Mouse (Mus musculus): Measurements from ENCODE around the gene Mdm2.

Mdm2 gene

DNA sequence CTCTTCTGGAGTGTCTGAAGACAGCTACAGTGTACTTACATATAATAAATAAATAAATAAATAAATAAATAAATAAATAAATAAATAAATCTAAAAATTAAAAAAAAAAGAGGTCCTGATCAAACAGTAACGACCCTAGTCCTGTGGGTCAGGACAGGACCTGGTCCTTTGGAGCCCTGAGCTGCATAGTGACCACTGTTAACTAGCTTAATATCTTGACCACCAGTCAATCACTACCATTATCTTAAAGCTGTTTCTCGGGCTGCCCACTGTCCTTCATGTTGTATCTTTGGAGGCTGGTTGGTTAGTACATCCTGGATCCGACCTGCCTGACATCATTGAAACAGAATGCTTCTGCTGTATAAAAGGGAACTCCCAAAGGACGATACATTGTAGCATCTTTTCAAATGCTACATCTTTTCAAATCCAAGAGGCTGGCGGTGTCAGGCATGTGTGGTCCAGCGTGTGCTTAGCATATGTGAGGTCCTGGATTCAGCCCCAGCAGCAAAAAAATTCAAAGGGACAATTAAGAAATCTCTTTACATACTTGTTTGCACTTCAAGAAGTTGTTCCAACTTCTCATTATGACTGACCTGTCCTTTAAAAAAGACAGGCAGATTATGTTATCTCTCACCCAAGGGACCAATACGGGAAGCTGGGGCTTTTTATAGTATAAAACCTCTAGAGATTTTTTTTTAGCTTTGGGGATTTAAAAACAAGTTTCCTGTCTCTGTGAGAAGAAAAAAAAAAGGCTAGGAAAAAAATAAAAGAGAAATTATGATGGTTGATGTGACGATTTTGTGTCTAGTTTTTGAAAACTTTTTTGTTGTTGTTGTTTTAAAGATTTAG is 57.4 kb downstream of the Mdm2 start:
- no peak for DNase-seq

DNA sequence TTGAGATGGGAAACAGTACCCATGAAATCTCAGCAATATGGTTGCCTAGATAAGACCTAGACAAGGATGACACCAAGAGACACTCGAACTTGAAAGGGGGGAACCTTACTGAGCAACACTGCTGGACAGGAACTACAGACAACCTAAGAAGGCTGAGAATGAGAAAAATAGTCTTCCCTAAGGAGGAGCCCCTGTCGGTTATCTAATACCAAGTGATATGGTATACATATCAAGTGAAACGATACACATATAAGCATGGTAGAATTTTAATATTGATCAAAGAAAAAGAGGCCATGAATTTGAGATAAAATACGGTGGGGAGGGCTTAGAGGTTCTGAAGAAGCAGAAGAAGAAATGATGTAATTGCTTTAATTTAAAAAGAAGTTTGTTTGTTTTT is 58.2 kb downstream of the Mdm2 start:
- DNase-seq: no peak

DNA sequence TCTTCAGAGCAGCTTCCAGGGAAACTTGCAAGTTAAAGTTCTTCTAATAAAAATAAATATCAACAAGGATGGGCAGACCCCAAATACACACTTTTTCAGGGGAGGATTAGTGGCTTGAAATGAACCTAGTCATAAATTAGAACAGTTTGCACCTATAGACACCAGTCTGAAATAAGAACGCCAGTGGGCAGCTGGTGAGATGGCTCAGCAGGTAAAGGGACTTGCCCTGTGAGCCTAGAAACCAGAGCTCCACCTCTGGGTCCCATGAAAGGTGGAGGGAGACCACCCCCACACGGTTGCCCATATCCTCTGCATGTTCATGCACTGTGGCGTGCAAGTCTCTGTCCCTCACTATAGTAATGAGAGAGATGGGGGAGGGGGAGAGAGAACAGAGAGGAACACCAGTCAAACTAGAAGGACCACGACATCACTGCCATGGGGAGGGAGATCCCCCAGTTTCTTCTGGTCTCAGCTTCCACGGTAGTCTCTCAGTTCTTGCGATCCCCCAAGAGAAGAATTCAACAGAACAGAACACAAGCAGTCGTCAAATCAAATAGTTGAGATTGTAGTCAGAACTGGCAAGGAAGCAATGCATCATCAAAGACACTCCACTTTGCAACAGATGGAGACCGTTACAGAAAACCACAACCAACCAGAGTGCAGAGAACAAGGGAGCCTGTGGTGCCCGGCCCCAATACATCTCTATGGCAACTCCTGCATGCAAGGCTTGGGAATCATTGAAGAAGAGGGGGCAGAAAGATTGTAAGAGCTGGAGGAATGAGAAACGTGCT is 58.8 kb downstream of the Mdm2 start:
- no peak for DNase-seq

DNA sequence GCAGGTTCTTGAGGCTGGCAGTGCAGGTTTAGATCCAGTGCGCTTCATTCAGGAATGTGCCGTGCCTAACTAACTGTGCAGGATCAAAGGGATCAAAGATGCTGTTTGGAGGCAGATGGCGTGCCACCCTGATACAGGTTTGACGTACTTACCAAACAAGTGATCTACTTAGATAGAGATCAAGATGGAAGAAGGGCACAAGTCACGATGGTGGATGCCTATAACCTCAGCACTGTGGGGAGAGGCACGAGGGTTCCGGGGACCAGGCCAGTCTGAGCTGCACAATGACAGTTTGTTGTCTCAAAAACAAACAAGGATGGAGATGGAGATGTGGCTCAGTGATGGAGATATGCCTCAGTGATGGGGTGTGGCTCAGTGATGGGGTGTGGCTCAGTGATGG is 59.8 kb downstream of the Mdm2 start:
- no peak for DNase-seq

DNA sequence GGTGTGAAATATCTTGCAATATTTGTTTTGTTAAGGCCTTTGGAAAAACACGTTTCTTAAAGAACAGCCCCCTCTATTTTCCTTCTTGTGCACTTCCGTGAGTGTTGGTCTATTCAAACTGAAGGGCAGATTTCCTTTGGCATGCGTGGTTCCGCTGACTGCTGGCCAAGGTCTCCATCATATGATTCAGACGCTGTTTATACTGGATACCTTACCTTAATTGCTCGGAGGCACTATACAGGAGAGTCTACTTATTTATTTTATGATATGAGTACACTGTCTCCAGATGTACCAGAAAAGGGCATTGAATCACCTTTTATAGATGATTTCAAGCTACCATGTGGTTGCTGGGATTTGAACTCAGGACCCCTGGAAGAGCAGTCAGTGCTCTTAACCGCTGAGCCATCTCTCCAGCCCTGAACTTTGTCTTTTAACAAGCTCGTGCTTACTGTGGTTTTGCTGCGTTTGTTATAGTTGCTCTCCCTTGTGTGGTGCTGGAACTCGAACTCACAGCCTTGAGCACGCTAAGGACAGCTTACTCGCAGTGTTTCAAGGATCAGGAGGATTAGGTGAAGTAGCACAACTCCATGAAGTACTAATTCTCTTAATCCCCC is 60.4 kb downstream of the Mdm2 start:
- DNase-seq: no peak

DNA sequence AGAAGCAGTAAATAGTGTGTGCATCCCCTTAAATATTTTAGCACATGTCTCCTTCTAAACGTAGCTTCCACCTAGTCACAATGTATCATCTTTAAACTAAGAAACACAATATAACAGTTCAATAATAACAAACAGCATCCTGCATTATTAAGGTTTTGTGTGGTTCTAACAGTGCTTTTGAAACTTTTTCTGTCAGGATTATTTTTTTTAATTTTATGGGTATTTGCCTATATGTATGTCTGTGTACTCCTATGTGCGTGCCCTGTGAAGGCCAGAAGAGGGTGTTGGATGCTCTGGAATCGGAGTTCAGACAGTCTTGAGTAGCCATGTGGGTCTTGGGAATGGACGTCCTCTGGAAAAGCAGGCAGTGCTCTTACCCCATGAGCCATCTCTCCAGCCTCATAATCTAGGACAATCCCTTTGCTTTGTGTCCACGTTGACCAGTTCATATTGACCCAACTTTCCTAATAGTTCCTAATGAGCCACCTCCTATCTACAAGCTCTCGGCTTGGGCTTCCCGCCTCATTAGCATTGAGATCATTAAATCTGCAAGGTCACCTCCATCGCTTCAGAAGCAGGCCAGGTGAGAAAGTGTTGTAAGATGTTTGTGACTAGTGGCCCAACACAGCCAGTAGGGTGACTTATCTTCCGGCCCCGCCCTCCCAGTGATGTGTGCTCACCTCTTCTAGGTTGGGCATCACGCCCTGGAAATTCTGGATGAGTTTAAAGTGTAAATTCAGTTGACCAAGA is 61.1 kb downstream of the Mdm2 start:
- DNase-seq: no peak

DNA sequence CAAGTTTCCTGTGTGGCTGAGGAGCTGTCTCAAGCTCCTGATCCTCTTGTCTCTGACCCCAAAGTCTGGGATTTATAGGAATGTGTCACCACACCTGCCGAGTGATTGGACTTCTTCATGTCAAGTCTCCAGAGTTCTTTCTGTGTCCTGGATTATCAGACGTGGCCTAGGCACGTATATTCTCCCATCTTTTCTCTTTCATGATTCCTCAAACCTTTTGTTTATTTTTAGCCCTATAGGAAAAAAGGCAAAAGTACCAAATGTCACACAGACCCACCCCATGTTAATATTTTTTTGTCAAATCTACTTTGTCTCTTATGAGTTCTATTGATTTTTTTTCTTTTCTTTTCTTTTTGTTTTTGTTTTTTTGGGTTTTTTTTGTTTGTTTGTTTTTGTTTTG is 61.9 kb downstream of the Mdm2 start:
- DNase-seq: no peak

DNA sequence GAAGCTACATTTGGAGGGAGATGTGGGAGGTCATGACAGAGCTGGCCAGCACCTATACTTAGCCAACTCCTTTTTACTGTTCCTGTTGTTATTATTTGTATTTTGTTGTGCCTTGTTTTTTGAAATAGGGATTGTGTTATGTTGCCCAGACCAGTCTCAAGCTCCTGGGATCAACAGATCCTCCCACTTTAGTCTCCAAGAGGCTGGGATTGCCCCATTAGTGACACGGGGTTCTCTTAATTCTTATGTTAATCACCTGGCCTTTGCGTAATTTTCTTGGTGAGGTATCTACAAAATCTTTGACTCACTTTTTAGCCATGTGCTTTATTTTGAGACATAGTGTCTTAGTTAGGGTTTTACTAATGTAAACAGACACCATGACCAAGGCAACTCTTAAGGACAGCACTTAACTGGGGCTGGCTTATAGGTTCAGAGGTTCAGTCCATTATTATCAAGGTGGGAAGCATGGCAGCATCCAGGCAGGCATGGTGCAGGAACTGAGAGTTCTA is 62.5 kb downstream of the Mdm2 start:
- no peak for DNase-seq

DNA sequence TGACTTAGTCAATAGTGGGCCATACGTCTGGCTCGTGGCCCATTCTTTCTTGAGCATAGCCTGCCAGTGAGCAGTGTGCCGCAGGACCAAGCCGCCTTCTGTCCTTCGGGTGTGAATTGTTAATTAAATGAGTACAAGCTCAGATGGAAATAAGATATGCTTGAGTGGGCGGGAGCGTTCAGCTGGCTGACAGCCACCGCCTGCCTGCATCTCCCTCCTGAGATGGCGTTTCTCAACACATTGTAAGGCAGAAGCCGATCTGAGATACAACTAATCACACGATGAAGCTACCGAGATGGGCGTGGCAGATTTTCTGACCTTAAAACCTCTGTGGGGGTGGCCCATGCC is 63.4 kb downstream of the Mdm2 start:
- no peak for DNase-seq

DNA sequence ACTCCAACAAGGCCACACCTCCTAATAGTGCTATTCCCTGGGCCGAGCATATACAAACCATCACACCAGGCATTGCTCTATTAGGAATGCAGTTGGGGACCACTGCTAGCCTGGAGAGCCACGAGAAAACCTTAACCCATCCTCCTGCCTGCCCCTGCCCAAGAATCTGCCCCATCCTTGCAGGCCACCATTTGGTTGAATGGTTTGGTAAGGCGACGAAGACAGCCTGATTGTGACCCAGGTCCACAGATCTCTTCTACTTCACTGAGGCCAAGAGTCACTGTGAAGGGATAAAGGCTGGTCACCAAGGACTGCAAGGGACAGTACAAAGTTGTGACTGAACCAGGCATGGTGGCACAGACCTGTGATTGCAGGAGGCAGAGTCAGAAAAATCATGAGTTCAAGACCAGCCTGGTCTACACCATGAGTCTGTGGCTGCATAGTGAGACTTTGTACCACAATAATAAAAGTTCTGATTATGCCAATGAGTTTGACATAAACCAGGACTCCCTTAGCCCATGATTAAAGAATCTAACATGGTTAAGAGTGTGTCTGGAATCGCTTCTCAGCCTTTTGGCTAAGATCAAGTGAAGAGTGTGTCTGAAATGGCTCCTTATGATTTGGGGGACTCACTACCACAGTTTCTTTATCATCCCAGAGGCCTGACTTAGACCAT is 63.9 kb downstream of the Mdm2 start:
- DNase-seq: no peak

DNA sequence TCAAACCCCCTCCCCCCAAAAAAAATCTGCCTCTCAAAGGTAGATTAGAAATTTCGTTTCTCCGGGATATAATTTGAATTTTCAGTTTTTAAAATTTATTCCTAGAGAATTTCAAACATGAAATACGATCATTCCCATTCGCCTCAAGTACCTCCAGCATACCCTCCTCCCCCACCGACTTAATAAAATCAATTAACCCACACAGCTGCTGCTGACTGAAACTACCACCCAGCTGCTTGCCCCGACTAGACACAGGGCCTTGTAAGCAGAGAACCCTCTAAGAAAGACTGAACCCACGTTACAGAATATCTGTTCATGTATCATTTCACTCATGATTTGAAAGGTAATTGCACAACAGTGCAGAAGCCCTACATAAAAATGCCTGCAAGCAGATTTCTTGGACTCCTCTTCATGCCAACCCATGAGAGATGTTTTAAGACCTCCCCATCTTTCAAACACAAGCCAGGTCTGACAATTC is 65.0 kb downstream of the Mdm2 start:
- no peak for DNase-seq

DNA sequence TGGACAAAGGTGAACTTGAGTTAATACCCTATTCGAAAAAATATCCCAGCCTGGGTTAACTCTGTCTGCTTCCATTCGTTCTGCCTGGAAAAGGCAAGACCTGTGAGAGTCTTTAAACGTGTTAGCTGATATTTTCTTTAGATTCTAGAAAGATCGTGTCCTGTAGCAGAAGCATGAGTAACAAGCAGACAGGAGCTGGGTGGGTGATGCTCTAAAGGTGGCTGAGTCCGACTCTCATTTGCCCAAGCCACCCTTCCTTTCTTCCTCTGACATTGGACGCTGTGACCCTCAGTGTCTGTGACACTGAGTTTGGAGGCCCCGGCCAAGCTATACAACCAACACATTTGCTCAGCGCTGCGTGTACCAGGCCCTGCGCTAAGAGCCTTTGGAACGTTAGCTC is 65.7 kb downstream of the Mdm2 start:
- DNase-seq: no peak

DNA sequence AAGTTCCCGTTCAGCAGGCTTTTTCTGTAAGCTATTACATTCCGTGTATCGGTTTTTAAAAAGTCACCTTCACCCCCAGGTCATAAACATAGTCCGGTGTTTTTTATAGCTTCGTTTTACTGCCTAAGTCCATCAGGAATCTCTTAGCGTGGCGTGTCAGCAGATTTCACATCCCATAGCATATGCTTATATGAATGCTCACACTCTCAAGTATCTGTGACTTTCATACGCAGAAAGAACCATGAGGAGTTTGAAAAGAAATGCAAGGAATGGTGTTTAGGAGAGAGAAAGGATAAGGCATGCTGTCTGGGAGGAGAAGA is 66.2 kb downstream of the Mdm2 start:
- DNase-seq: no peak

DNA sequence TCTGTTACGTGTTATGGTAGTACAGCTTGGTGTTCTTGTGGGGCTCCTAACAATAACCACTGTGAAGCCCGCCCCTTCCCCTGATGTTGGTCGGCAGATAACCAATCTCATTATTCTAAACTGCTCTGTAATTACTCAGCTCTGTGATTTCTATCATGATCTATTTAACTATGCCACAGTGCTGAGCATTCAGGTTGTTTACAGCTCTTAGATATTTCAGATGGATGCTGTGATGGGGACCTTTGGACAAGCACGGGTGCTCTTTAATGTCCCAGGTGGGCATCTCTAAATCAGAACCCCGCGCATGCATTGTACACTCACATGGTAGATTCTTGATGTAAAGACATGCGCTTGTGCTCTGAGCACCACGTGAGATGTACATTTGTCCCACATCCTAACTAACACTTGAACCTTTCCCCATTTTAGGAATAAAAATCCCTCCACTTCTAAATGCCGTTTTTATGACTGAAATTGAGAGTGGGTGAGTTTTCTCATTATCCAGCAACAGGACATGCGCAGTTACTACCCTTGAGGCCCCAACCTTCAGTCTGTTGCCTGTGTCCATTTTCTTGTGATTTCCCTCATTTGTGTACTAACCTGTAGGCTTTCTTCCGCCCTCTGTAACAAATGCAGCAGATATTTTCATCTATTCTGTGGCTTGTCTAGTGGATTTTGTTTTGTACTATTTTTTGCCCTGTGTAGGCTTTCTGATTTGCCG is 66.7 kb downstream of the Mdm2 start:
- DNase-seq: no peak

DNA sequence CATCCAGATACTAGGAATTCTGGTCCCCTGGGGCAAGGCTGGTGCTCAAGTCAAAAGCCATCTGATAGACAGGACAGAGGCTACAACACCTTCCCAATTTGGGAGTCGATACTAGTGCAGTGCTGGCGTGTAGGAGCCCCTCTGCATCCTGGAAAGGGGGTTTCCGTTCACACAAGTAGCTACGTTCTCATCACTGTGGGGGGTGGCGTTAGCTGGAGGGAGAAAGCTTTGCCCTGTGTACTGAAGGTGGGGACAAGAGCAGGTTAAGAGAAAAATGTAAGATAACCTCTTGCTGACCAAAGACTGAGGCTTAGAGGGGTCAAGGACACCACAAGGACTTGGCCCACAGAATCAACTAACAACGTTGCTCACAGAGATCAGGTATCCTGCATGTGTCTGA is 67.3 kb downstream of the Mdm2 start:
- no peak for DNase-seq

DNA sequence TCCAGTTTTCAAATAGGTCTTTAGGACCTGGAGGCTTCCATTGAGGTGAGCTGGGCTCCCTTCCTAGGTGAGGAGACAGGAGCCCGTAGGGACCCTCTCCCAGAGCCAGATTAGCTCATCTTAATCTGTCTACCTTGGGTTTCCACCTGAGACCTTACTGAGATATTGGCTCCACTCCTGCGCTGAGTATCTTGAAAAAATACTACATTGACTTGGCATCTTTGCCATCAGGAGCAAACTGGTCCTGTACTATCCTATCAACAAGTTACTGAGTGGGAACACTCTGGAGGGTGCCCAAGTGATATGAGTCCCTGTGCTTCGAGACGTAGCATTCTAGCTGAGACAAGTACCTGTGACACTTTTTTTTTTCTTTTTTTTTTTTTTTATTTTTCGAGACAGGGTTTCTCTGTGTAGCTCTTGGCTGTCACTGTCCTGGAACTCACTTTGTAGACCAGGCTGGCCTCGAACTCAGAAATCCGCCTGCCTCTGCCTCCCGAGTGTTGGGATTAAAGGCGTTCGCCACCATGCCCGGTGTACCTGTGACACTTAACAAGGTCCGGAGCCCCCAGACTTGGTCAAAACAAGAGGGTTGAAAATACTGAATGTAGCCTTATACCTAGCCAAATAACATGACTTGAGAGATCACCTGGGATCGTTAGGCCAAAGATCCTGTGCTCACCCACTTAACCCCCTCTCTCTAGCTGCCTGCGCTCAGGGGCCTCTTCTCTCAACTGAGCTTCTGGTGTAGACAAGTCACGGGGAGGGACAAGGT is 67.9 kb downstream of the Mdm2 start:
- no peak for DNase-seq

DNA sequence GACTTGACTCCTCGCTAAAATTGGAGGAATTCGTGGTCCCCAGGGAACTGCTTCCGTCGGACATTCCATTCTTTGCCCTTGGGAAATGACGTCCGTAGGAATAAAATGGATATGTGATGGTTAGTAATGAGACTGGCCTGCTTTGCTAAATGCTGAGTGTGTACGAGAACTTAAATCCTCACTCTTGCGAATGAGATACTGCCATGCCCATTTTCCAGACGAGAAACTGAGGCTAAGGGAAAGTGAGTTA is 68.4 kb downstream of the Mdm2 start:
- no peak for DNase-seq

DNA sequence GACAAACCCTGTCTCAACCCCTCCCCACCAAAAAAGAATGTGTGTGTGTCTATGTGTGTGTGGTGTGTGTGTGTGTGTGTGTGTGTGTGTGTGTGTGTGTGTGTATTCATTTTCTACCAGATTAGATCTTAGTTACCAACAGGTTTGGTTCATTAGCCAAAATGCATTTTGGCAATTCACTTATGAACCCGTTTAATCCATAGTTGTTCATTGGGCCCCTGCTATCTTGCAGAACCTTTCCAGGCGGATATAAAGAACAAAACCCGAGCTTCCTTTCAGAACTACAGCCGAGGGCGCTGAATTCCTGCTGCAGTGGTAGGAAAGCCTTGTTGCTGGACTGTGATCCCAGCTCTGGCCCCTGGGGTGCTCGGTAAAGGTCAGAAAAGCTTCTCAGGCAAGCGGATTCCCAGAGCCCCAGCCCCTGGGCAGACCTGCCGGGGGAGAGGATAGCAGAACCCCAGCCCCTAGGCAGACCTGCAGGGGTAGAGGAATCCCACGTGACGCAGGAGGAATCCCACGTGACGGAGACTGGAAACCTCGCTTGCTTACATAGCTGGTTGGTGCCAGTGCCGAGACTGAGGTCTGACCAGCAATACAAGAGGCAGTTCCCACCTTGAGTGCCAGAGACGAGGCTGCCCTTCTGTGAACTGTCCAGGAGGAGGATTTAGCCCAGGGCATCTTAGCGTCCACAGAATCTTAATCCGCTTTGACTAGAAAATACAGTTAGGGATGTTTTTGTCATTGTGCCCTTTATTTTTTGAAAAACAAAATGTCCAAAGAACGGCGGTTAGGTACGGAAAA is 69.0 kb downstream of the Mdm2 start:
- DNase-seq: no peak

DNA sequence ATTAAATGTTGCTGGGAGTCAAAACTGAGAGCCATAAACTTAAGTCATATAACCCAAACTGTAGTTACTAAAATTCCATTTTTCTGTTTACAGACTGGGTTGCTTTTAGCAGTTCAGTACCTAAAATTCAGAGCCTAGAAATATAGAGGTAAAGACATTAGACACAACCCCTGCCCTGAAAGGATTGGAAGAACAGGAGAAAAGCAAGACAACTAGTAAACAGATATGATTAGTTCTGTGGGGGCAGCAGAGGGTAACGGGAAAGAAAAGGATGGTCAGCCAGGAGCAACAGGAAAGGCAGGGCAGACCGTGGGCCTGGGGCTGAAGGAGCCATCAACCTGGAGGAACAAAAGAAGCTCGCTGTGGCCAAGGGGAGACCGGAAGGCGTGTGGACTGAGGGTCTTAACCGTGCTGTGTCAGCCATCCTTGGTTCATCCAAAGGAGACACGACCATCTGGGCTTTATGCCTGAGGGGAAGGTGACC is 69.9 kb downstream of the Mdm2 start:
- no peak for DNase-seq

DNA sequence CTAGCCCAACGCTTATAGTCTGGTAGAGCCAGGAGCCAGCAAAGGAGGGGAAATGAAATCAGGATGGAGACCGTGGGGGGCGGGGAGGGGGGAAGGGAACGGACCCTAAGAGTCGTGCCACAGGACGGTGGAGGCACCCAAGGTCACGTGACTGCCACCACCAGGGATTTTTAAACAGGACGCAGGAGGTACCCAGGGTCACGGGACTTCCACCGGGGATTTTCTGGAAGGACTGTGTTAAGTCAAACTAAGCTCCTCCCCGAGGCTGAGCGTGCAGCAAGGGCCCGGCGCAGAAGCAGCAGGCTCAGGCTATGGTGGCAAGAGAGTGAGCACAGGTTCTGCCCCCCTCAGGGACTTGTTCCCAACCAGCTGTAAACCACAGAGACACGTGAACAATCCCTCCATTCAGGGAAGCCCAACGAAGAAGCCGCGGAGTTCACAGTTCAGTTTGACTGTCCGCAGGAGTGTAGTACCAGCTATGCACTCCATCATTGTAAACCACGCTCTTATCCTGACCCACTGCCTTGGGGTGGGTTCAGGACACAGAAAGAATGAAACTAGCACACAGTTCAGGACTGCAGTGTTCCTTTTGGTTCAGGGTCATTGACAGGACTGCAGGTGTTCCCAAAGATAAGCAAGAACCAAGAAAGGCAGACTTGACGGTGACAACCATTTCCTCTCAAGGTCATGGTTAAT is 70.5 kb downstream of the Mdm2 start:
- DNase-seq: no peak
